Mouse (Mus musculus): ENCODE measurements at regions not wholly inside any gene's neighbourhood (a gene's known extent, or its start where the extent isn't known, plus 50 kb on each side); places are given as distances from the start of the nearest gene placed in this dataset.

- intact Hi-C loops (cut with DNase I): no loop called here
- no peak for DNase-seq (ENCODE audit: extremely low spot score in 1 of 2, low spot score in 2 of 2)
Observed at GRCm38 (mm10) chr10:43824009-43824408, 77.5 kb downstream of the Qrsl1 start.
